ENCODE assay signal across 23 mouse cellular contexts in genomic region chr6:24272821-24273220, GRCm38 (mm10).
A peak's percentile ranks its signal among the peaks of the same experiment; 100 is the strongest.
DNase-seq lines count a peak whose midpoint lies in the region; ATAC-seq and TF ChIP-seq lines count a peak whose summit lies in the region.
"Had no signal": no experiment of that assay in that cellular context is flagged by ENCODE, and none has a peak within 500 bp of the region (broad histone marks: within the 10 kb centered on the region; RNA-seq: fewer than 3 reads in every experiment).

No protein-coding gene starts in this region.

- H3K36me3 ChIP-seq in forebrain, postnatal 0 days (ENCODE audit: insufficient read depth): no peaks in the 10 kb centered on the region
- no peaks in the 10 kb centered on the region for H3K36me3 ChIP-seq in forebrain, embryonic 13.5 days (ENCODE audit: poor library complexity, severe bottlenecking)
- no peaks in the 10 kb centered on the region for H3K36me3 ChIP-seq in stomach, postnatal 0 days (ENCODE audit: control insufficient read depth, insufficient read depth, low read length)
- H3K36me3 ChIP-seq: forebrain, embryonic 10.5 days; hindbrain, embryonic 15.5 days had no signal

- H3K27ac ChIP-seq in forebrain, postnatal 0 days (ENCODE audit: low read depth, low read length): no peak overlapping the region
- no peak overlapping the region for H3K27ac ChIP-seq in forebrain, embryonic 13.5 days
- no peak overlapping the region for H3K27ac ChIP-seq in stomach, postnatal 0 days (replicated peaks)
- H3K27ac ChIP-seq: forebrain, embryonic 10.5 days; heart, adult 2 months; hindbrain, embryonic 15.5 days; liver, embryonic 14.5 days had no signal

- WGBS in forebrain, postnatal 0 days: 69% methylated on average over 5 of the region's 5 CpGs
- WGBS in forebrain, embryonic 13.5 days: 83% methylated on average over 5 of the region's 5 CpGs
- 73% methylated on average over 5 of the region's 5 CpGs for WGBS in stomach, postnatal 0 days

- intact Hi-C loops in left cerebral cortex, postnatal 36 days (cut with DNase I): no loop called here

- H3K4me3 ChIP-seq in forebrain, postnatal 0 days (ENCODE audit: low read depth, low read length): no peak overlapping the region
- H3K4me3 ChIP-seq in forebrain, embryonic 13.5 days: no peak overlapping the region
- H3K4me3 ChIP-seq in stomach, postnatal 0 days (ENCODE audit: low read depth, low read length): no peak overlapping the region
- H3K4me3 ChIP-seq: forebrain, embryonic 10.5 days; heart, adult 2 months; hindbrain, embryonic 15.5 days; megakaryocyte, embryonic 14.5 days had no signal

- no peak overlapping the region for H3K9ac ChIP-seq in forebrain, postnatal 0 days
- no peak overlapping the region for H3K9ac ChIP-seq in forebrain, embryonic 13.5 days
- no peak overlapping the region for H3K9ac ChIP-seq in stomach, postnatal 0 days (ENCODE audit: low read length)
- H3K9ac ChIP-seq: hindbrain, embryonic 15.5 days; liver, embryonic 14.5 days; lung, embryonic 14.5 days had no signal

- peak; percentile 3 for DNase-seq in forebrain, postnatal 0 days
- DNase-seq in left cerebral cortex, adult 11 months (ENCODE audit: low spot score): peak; percentile 2
- no peak for DNase-seq in left cerebral cortex, postnatal 36 days (ENCODE audit: low spot score in 2 of 2)
- peak; percentile 64 for DNase-seq in brain, adult 2 months (ENCODE audit: low read depth, low spot score)
- peak; percentile 2 for DNase-seq in layer of hippocampus, adult 9-10 months (ENCODE audit: low spot score)
- no peak for DNase-seq in adrenal gland, adult 2 months
- no peak for DNase-seq in stomach, postnatal 0 days (ENCODE audit: low spot score)
- DNase-seq: adrenal gland, postnatal 14 days; cerebellum, adult 11-12 months; cerebellum, postnatal 10 days; gastrocnemius, postnatal 25 days; heart, adult 2 months; heart, postnatal 36 days; kidney, postnatal 25 days; lung, embryonic 14.5 days; lung, postnatal 36 days; thymus, postnatal 25 days had no signal

- no peaks in the 10 kb centered on the region for H3K4me1 ChIP-seq in forebrain, postnatal 0 days (ENCODE audit: insufficient read depth)
- H3K4me1 ChIP-seq in forebrain, embryonic 13.5 days: no peaks in the 10 kb centered on the region
- no peaks in the 10 kb centered on the region for H3K4me1 ChIP-seq in stomach, postnatal 0 days (replicated peaks; ENCODE audit: control insufficient read depth, insufficient read depth)
- H3K4me1 ChIP-seq: forebrain, embryonic 10.5 days; hindbrain, embryonic 15.5 days; megakaryocyte, embryonic 14.5 days had no signal

- peak; percentile 78 for ATAC-seq in forebrain, postnatal 0 days
- no peak for ATAC-seq in forebrain, embryonic 13.5 days
- ATAC-seq in stomach, postnatal 0 days (ENCODE audit: low FRiP score, low TSS enrichment): no peak
- ATAC-seq: intestine, embryonic 16.5 days had no signal

- TF ChIP-seq EP300 in stomach, postnatal 0 days (optimal IDR thresholded peaks at IDR 0.05): no peak

- TF ChIP-seq CTCF in forebrain, postnatal 0 days (IDR thresholded peaks at IDR 0.05; ENCODE audit: low read depth): no peak
- TF ChIP-seq CTCF in stomach, postnatal 0 days (IDR thresholded peaks at IDR 0.05; ENCODE audit: low read depth): no peak

- no peak overlapping the region for H3K4me2 ChIP-seq in forebrain, postnatal 0 days (ENCODE audit: low read depth)
- no peak overlapping the region for H3K4me2 ChIP-seq in forebrain, embryonic 13.5 days
- H3K4me2 ChIP-seq in stomach, postnatal 0 days (replicated peaks; ENCODE audit: low read depth): no peak overlapping the region
- H3K4me2 ChIP-seq: hindbrain, embryonic 15.5 days; lung, embryonic 14.5 days had no signal

- no peaks in the 10 kb centered on the region for H3K27me3 ChIP-seq in forebrain, postnatal 0 days (ENCODE audit: insufficient read depth, low read length)
- H3K27me3 ChIP-seq in forebrain, embryonic 13.5 days: no peaks in the 10 kb centered on the region
- H3K27me3 ChIP-seq in stomach, postnatal 0 days (ENCODE audit: control insufficient read depth, insufficient read depth, low read length): no peaks in the 10 kb centered on the region
- H3K27me3 ChIP-seq: hindbrain, embryonic 15.5 days; megakaryocyte, embryonic 14.5 days had no signal

- no peaks in the 10 kb centered on the region for H3K9me3 ChIP-seq in forebrain, postnatal 0 days (ENCODE audit: low read length)
- H3K9me3 ChIP-seq in forebrain, embryonic 13.5 days (replicated peaks): no peaks in the 10 kb centered on the region
- no peaks in the 10 kb centered on the region for H3K9me3 ChIP-seq in stomach, postnatal 0 days (ENCODE audit: control insufficient read depth, low read length)
- H3K9me3 ChIP-seq: forebrain, embryonic 10.5 days; hindbrain, embryonic 15.5 days had no signal

Comparison
In these comparisons a context has a peak if more than half of its experiments do, and no peak if none do; other contexts are left out.
1. DNase-seq: peak in forebrain, postnatal 0 days (single experiment), left cerebral cortex, adult 11 months (single experiment), brain, adult 2 months (single experiment) and layer of hippocampus, adult 9-10 months (single experiment); none in left cerebral cortex, postnatal 36 days (0 of 2), adrenal gland, adult 2 months (single experiment) and stomach, postnatal 0 days (single experiment).